Mouse (Mus musculus) kidney, adult 2 months (tissue): Measurements from ENCODE around the gene Nrp1.

Source experiments
- CTCF ChIP-seq: fragments of 200-500 bp; conservative IDR thresholded peaks from 2 replicates; pipeline ENCODE4 v1.5.1; 2011; ENCODE audit warnings: low read depth, mild to moderate bottlenecking, control low read depth, low read length, moderate library complexity, mixed read lengths; ENCODE audit not compliant: insufficient read depth, insufficient read length
- POLR2A ChIP-seq: fragments of 200-500 bp; IDR thresholded peaks from one replicate; pipeline ENCODE4 v1.6.1; 2011; ENCODE audit warnings: low read depth, low read length, control low read depth

- TF ChIP-seq CTCF, result no peak
- no peak for TF ChIP-seq POLR2A
These were observed 36.3 kb downstream of the Nrp1 start for GRCm38 (mm10) chr8:128394671-128395193.
